Mouse (Mus musculus) cerebellum, adult 2 months (tissue): ENCODE data around the gene Cog5.

Experiments used
- CTCF ChIP-seq: fragments of 200-500 bp; IDR thresholded peaks from 2 replicates; pipeline ENCODE4 v1.5.1; 2011; ENCODE audit warnings: low read depth, mild to moderate bottlenecking, control low read depth, low read length, moderate library complexity, borderline replicate concordance; ENCODE audit not compliant: insufficient read depth
- POLR2A ChIP-seq: fragments of 200-500 bp; IDR thresholded peaks from 2 replicates; pipeline ENCODE4 v1.6.1; 2011; ENCODE audit warnings: low read length, control low read depth, borderline replicate concordance; ENCODE audit not compliant: insufficient read depth

DNA sequence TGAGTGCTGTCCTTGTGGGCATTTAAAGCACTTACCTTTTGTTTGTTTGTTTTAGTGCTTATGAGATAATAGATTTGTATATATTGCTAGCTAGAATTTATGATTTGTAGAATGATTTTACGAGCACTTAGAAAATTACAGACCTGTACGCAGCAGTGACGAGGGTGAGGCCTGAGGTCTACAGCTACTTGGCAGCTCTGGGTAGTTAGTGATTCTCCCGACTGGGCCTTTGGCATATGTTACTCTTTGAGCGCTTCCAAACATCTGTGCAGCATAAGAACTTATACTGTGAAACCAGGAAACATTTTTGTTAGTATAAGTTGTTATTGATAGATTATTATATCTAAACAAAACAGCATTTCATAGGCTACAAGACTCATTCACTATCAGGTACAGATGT is 46.7 kb downstream of the Cog5 start:
- TF ChIP-seq POLR2A = no peak
- no peak for TF ChIP-seq CTCF
